Mouse (Mus musculus) heart, adult 18-20 months (tissue): Measurements from ENCODE around the gene Clec4f. TPM values are rescaled to one million over a fixed set of nuclear protein-coding genes. Genes with fewer than 3 reads are reported as not detected.
"Not testable (repeated sequence)": the region's sequence is repeated elsewhere in the genome, so short reads cannot be mapped to it uniquely, and the experiment has no call there.

Source experiments
- DNase-seq, 2 experiments: peaks; one replicate each; pipeline ENCODE4 v3.0.0; 2021 to 2022; ENCODE audit warnings: mixed read lengths in 1 of 2
- long read RNA-seq, 2 experiments: library from polyadenylated mRNA; stranded (forward); transcript quantifications; one replicate each; pipeline ENCODE4 v2.0.0; 2021
- total RNA-seq, 2 experiments: library from RNA; stranded (reverse); gene quantifications; 2 replicates each; pipeline ENCODE4 v1.2.3; 2021

The Clec4f gene
- under 1 TPM in 1 of 2 experiments, not detected in 1; 0.18 TPM for total RNA-seq
- long read RNA-seq, experiment 1, partial matches to known transcripts = 1 of 1 reads
- long read RNA-seq, experiment 1, other reads (novel, unspliced or antisense) = 0 of 1 reads
- long read RNA-seq, experiment 2, partial matches to known transcripts = 1 of 1 reads
- long read RNA-seq, experiment 2, other reads (novel, unspliced or antisense) = 0 of 1 reads

DNA sequence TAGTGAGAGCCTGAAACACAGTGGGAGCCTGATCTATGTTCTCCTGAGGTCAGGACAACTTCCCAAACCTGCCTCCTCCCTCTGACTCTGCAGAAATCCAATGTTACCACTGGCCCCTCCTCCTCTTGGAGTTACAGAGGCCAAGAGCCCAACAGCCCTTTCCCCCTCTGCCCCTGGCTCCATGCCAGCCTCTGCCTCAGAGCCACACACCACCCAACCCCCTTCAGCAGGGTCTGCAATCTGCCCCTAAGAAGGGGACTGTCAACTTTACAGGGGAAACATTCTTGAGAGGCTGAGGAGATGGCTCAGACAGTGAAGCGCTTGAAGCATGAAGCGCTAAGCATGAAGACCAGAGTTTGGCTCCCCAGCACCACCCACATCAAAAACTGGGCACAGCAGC, at the start of gene Clec4f:
Gene Clec4f (minus strand): TSS at position 101 of the 400 bp plus-strand sequence.
- no peak for DNase-seq

DNA sequence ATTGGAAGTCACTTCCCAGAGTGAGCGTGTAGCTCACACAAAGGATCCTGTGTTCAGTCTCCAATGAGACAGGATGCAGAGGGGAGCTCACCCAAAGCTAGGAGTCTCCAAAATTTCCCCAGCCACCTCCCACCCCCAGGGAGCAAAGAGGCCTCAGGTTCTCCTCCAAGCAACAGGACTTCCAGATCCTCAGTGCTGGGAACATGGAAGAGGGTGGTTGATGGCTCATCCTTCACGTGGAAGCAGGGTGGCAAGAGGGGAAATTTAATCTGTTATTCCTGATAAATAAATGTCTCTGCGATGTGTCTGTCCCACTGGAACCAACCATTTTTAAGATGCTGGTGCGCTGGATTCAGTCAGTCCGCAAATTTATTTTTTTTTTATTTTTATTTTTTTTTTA, 48.7 kb upstream of the Clec4f start:
- DNase-seq = no peak

DNA sequence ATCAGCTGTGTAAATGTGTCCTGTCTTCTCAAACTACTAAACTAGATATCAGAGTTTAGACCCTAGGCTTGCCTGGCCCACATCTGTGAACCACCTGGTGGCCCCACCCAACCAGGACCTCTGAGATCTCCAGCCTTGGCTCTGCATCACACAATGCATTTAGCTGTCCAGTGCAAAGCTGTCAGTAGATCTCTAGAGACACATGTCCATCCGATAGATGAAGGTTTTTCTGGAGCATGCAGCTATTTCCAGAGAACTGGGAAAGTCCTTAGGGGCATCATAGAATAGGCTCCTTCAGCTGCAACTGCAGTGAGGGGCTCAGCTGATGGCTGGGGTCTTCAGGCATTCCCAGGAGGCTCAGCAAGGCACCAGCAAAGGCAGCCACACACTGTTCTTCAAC, 48.3 kb upstream of the Clec4f start:
- no peak for DNase-seq

DNA sequence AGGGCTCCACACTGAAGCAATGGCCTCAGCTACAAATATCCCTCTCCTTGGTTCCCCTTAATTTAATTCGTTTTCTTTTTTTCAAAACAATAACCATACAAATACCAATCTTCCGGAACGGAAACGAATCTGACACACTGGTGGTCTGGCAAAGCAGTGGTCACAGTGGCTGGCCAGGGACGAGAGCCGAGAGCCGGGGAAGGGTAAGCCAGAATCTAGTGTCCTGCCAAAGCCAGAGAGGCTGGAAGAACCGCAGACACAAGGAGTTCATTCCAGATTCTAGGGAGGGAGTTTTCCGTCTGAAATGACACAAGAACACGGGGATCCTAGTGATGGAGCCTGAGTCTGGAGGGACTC, 47.7 kb upstream of the Clec4f start:
- DNase-seq = no peak

DNA sequence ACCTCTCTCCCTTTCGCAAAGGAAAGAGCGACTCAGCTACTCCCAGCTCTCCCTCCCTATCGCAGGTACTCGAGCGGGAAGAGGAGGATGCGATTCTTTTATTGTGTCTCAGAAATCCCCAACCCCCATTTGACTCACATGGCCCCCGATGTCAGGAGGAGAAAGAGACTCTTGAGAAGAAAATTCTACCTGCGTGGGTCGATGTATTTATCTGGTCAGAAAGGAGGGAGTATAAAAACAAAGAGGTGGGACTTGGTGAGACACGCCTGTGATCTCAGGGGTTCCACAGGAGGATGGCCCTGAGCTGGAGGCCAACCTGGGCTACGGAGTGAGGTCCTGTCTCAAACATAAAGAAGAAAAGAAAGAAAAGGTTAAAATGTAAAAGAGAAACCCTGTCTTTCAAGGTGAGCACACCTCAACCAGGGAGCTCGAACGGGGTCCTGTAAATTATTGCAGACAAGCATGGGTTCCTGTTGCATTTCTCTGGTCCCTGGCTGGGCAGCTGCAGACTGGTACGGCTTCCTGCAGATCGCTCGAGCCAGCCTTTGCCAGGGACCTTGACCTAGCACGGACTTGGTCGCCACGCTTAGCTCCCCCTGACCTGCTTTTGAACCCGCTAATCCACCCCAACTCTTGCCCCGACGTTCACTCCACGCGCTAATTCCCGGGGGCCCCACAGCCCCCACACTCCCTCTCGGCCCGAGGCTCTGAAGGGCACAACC, 47.2 kb upstream of the Clec4f start:
- no peak for DNase-seq

DNA sequence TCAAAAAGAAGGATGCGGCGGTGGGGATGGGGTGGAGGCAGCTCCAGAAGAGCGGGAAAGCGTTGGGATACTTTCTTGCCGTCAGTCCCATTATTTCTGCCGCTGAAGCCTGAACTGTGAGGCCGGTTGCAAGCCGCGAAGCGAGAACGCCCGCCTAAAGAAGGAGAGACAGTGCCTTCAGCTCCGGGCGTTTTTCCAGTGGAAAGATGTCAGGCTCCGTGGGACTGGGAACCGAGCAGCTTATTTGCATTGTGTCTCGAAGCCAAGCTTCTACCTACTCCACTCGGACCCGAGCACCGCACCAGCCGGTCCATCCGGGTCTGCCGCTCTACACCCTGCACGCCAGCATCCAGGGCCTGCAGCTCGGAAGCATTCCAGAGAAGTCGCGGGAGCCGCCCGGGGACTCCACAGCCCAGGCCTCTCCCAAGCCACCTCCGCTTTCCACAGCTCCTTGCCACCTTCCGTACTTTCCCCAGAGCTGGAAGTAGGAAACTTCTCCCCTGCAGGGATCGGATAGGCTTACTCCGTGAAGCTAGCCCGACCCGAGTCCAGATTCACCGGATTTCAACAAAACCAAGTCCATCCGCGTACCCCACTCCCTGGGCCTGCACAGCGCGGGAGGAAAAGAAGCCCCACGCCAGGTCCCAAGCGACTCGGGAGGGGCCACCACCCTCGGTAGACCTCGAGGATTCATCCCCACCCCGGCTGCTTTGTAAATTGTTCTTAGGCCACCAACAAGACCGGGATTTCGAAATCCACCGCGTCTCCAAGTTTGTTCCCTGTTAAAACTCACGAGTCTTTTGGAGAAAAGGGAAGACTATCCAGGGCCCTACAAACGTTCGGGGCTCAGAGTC, 46.4 kb upstream of the Clec4f start:
- DNase-seq = no peak

DNA sequence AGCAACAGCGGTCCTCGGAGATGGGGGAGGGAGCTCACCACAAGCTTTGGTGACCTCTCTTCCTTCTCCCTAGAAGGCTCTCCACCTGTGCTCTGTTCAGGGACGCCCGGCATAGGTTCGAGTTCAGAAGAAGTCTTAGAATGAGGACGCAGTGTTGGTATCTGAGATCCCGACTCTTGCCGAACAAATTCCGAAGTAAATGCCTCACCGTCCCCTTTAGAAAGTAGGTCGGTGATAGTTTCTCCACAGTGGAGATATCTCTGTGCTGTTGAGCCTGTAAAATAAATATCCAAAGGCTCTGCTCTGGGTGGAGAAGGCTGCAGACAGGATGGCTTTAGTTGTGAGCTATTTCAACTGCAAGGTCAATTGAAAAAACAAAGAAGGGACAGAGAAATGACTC, 45.0 kb upstream of the Clec4f start:
- no peak for DNase-seq

DNA sequence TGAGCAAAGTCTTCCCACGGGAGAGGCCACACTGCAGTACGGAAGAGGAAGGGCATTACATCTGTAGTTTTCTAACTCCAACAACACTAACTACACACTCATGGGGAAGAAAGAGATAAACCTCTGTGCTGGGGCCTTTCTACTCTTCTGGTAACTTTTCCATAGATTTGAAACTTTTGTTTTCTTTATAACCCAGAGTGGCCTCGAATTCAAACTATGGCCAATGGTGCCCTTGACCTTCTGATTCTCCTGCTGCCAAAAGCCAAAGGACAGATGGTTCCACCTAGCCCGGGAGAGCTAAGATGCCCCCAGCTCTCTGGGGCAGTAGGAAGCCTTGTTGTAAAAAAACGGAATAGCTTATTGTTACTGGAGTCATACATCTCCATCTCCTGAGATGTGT, 44.0 kb upstream of the Clec4f start:
- DNase-seq = no peak

DNA sequence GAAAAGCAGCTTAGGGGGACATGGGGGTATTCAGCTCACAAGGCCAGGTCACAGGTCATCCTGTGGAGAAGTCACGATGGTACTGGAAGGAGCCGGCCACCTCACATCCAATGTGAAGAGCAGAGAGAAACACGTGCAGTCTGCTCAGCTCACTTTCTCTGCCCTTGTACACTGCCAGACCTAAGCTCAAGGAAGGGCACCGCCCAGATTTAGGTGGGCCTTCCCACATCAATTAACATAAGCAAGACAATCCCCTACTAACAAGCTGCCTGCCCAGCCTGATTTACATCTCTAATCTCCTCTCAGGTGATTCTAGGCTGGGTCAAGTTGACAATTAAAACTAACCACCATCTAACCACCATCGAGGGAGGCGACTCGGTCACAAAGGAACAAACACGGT, 41.9 kb upstream of the Clec4f start:
- DNase-seq = no peak

DNA sequence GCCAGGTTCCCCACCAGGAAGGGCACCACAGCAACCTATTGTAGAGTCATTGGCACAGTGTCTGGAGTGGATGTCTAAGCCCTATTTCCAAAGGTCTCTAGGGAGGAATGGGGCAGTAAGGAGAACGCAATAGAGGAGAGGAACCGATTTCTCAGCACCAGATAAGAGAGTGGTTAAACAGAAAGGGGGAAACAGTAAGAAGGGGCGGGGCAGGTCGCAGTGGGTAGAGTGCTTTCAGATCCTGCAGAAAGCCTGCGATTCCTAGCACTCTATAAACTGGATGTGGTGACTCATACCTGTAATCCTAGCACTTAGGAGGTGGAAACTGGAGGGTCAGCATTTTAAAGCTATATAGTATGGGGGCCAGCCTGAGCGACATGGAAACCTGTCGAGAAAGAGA, 40.7 kb upstream of the Clec4f start:
- no peak for DNase-seq

DNA sequence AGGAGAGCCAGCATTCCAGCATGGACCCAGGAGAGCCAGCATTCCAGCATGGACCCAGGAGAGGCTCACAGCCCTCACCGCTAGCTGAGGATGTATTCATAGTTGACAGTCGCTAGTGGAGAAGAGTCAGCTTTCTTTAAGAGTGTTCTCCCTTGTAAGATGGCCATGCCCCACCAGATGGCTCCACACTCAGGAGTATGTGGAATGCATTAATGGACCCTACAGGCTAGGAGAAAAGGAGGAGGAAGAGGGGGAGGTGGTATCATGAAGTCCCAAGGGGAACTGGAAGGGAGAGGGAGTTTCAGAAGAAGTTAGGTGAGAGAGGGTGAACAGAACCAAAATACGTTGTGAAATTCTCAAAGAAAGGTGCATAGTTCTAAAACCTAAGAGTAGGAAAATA, 39.7 kb upstream of the Clec4f start:
- DNase-seq = no peak

DNA sequence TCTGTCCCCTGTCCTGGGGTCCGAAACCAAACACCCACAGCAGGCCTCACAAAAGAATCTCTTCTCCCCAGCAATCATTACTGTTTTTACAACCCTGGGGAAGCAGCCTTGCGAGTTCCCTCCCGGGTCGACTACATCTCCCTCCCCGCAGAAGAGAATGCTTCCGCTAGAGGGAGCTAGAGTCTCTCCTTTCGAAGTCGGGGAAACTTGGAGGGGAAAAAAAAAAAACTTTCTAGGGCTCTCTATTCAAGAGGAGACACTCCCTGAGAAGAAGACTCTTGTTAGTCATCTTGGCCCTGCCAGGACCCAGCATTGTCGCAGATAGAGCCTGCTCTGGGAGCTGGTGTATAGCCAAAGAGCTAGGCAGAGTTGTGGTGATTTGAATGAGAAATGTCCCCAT, 37.8 kb upstream of the Clec4f start:
- peak; percentile 45 to 75 for DNase-seq

DNA sequence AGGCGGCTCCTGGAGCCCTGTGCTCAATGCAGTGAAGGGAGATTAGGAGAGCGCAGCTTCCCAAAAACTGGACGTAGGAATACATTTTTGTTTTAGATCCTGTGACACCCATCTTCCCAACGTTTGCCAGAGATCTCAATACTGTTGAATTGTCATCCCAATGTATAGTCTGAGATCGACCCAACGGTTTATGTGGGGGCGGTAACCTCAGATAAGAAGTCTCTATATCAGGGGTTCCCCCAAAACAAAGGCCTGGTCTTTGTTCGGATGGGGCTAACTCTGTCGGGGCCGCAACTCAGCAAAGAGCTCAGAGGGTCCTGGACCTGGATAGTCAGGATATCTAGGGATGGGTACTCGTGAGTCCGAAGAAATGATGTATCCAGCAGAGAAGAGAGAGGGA, 37.0 kb upstream of the Clec4f start:
- DNase-seq = no peak

DNA sequence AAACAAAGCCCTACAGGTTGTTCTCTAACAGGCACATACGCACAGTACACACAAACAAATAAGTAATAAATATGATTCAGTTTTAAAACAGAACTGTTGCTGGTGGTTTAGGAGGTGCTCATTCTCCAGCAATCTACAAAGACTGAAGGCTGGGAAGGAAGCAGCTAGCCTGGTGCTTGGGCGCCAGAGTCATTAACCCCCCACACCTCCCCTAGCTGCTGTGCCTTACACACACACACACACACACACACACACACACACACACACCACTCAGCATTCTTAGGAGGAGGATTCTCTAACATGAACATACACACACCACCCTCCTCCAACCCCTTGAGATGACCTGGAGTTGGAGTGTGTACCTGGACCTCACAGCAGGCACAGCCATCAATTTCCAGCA, 34.9 kb upstream of the Clec4f start:
- DNase-seq = no peak

DNA sequence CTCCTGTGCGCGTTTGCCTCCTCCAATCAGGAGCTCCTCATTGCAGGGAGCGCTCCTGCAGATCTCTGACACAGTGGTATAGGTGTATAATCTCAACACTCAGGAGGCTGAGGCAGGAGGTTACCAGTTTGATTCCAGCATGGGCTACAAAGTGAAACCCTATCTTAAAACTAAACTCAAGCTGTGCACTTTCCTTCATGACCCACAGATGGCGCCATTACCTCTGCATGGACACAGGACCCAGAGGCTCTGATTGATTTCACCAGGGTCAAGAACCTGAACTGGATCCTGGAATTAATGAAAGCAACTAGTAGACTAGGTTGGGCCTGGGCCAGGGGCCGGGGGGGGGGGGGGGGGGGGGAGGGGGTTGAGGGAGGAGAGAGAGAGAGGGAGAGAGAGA, 34.3 kb upstream of the Clec4f start:
- peak; percentile 34 to 68 for DNase-seq

DNA sequence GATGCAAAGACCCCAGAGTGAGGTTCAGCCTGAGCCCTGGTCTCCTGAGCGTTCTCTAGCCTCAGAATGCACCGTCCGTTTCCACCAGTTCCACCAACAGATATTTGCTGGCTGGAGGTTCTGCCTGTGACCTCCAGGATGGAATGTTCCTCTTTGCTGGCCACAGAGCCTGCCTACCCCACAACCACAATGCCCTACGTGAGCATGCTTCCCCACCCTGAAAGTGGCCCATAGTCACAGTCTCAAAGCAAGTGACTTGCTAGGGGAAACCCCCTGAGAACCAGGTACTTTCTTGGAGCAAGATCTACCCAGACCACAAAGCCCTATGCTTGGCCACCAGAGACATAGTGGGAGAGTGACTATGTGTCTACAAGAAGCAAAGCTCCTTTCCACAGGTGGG, 33.4 kb upstream of the Clec4f start:
- DNase-seq = no peak

DNA sequence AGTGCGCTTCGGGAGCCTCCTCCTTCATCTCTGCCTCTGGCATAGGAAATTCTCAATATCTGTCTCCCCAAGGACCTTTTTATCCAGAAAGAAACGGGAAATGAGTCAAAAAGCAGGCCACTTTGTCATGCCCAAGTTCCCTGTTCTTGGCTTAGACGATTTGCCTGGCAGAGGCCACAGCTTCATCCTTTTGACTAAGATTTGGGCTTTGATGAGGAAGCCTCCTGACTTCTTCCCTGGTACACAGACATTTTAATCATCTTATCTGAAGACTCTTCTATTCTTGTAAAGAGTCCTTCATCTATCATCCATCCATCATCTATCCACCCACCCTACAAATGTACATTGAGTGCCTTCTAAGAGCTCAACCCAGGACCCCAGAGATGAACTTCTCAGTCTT, 21.8 kb upstream of the Clec4f start, which contains the start of gene Cd207:
Gene Cd207 (minus strand): TSS at position 101 of the 400 bp plus-strand sequence.
- no peak for DNase-seq

DNA sequence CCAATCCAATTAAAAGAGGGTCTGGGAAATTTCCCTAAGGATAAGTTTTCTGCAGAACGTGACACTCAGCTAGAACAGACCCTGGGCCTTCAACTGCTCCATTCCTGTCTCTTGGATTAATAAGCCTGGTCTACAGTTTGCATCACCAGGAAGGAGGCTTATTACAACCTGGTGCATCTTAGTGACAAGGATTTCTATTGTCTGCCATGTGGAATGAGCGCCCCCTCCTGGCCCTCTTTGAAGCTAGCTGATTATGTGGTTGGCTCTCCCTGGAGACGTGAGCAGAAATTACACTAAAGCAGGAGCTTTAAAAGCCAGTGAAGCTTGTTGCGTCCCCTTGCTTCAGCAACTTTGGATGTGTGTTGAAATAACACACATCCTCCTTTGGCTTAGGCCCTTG, 17.4 kb upstream of the Clec4f start:
- DNase-seq = peak; percentile 34 to 78

DNA sequence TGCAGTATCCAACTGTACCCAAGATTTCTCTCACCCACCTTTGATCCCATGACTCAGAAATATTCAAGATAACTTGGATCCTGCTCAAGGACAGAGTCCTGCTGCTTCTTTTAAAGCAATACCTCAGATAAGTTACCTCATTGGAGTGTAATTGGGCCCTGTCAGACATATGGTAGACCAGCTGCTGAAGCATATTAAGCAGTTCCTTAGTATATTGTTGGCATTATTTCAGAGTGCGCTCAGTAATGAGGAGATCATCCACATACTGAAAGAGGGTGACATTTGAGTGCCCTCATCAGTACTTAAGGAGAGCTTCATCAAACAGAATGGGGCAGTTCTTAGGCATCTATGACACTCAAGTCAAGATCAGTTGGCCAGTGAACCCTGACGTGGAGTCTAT, 9.0 kb upstream of the Clec4f start:
- DNase-seq = no peak

DNA sequence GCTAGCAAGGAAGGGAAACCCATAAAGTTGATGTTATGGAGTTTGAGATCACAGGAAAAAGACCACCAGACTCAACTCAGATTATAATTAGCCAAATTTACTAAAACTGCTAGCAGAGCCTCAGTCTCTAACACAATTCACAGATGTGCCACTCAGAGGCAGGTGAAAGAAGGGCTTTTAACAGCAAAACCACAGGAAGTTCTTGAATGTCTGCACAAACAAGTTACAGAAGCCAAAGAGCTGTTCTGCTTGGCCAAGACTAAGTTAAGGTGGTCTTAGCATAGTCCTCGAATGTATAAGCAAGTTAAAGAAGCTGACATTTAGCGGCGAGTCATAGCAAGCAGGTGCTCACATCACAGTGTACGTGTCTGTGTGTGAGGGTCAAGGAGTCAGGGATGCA, 4.8 kb upstream of the Clec4f start:
- no peak for DNase-seq

DNA sequence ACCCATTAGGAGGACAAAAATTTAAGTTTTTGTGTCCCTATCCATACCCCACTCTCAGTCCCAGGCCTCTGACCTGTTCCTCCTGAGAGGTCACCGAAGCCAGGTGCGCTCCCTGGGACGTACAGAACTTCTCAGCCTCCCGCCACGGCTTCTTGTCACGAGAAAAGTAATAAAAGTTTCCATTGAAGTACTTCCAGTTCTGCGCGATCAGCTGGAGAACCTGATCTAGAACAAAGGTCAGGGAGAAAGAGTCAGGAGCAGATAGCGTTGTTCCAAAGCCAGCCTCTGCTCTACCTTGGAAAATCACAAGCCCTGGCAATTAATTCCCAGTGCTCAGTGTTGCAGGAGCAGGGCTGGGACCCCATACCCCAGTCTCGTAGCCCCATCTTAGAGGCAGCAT, 9.3 kb downstream of the Clec4f start:
- DNase-seq = peak in 1 of 2 experiments; percentile 7

DNA sequence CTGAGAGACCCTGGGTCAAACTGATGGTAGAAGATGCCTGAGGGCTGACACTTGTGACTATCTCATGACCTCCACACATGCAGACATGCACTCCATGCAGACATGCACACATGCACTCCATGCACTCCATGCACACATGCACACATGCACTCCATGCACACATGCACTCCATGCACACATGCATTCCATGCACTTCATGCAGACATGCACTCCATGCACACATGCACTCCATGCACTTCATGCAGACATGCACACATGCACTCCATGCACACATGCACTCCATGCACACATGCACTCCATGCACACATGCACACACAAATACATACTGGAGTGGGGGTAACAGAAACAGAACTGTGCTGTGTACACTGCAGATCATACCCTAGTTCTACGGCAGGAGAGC, 20.7 kb downstream of the Clec4f start:
- no peak for DNase-seq

DNA sequence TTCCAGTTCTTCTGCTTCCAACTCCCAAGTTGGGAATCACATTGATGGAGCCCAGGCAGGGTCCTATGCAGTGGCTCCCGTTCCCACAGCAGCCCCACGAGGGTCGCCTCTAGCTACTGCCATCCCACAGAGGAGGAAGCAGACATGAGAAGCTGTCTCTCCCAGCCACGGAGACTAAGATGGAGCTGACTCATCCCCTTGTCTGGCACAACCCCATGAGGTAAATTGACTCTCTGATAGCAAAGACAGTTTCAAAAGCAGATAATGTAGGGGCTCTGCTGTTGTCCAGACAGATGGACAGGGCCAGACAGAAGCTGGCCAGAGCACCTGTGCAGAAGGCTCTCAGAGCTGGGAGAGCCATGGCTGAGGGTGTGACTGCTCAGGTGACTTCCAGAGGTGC, 21.4 kb downstream of the Clec4f start:
- not testable (repeated sequence) for DNase-seq
